ENCODE assay signal across 13 mouse cellular contexts in genomic region chr10:9243281-9243618, GRCm38 (mm10).
"Had no signal": no experiment of that assay in that cellular context is flagged by ENCODE, and none has a peak within 500 bp of the region (broad histone marks: within the 10 kb centered on the region; RNA-seq: fewer than 3 reads in every experiment).

No protein-coding gene starts in this region.

- H3K4me3 ChIP-seq: limb, embryonic 15.5 days; liver, embryonic 12.5 days; megakaryocyte, embryonic 14.5 days; neural tube, embryonic 12.5 days had no signal

- DNase-seq: kidney, postnatal 36 days; layer of hippocampus, adult 9-11 months; layer of hippocampus, postnatal 36 days; lung, embryonic 14.5 days; lung, postnatal 10 days; lung, postnatal 4 days; thymus, postnatal 4 days had no signal

- ATAC-seq: liver, embryonic 12.5 days had no signal

- H3K27me3 ChIP-seq: limb, embryonic 15.5 days; liver, embryonic 12.5 days; megakaryocyte, embryonic 14.5 days; neural tube, embryonic 12.5 days had no signal

- H3K4me1 ChIP-seq: limb, embryonic 15.5 days; liver, embryonic 12.5 days; megakaryocyte, embryonic 14.5 days; neural tube, embryonic 12.5 days had no signal

- H3K27ac ChIP-seq: kidney, postnatal 0 days; limb, embryonic 15.5 days; liver, embryonic 12.5 days; neural tube, embryonic 12.5 days; stomach, postnatal 0 days had no signal

- H3K9me3 ChIP-seq: limb, embryonic 15.5 days; liver, embryonic 12.5 days; megakaryocyte, embryonic 14.5 days; neural tube, embryonic 12.5 days had no signal

- H3K36me3 ChIP-seq: limb, embryonic 15.5 days; liver, embryonic 12.5 days; neural tube, embryonic 12.5 days had no signal

- H3K9ac ChIP-seq: limb, embryonic 15.5 days; liver, embryonic 12.5 days; lung, embryonic 14.5 days; neural tube, embryonic 12.5 days had no signal

- H3K4me2 ChIP-seq: limb, embryonic 15.5 days; liver, embryonic 12.5 days; lung, embryonic 14.5 days; neural tube, embryonic 12.5 days had no signal
